Mouse (Mus musculus) liver, embryonic 14.5 days (tissue): ENCODE results near the gene Mbtps1.

Source experiments
- CTCF ChIP-seq: IDR thresholded peaks from 2 replicates; pipeline ENCODE4 v1.5.1; 2016; ENCODE audit warnings: antibody characterized with exemption, low read depth, control low read depth
- EP300 ChIP-seq: IDR thresholded peaks from 2 replicates; pipeline ENCODE4 v1.6.1; 2016; ENCODE audit warnings: antibody characterized with exemption, low read depth

DNA sequence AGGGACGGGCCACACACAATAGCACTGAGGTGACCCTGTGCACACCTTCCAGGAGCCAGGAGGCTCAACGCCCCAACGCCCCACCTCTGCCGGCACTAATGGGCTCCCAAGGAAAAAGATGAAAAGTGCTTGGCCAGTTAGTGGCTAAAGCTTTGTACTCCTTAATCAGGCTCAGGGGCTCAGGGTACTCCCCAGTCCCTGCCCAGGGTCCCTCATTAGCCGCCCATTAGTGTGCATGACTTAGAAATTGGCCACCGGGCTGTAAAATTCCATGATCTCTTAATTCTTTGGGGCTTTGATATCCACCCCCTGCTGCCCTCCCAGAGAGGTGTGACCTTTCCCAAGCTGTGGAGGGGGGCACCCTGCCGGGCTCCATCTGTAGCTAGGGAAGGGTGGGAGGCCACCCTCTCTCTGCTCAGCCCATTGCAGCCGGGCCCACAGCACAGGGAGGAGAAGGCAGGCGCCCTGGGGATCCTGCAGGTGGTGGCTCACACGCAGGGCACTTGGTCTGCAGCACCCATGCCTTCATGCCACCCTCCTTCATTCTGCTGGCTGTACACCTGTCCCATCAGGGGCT is 55.3 kb downstream of the Mbtps1 start:
- TF ChIP-seq CTCF: no peak
- TF ChIP-seq EP300: no peak
